Mouse (Mus musculus) CH12.LX (cell line): Measurements from ENCODE around the gene Endod1.

Experiments
- BHLHE40 ChIP-seq: IDR thresholded peaks from 2 replicates; pipeline ENCODE4 v1.6.1; 2011; ENCODE audit warnings: mild to moderate bottlenecking, low read depth, low read length, improper control_type of control experiment
- TBP ChIP-seq: conservative IDR thresholded peaks from 2 replicates; pipeline ENCODE4 v1.6.1; 2011; ENCODE audit warnings: low read depth, low read length, improper control_type of control experiment

- TF ChIP-seq TBP = no peak
- TF ChIP-seq BHLHE40 = no peak
Measured at GRCm38 (mm10) chr9:14388001-14388400, 6.7 kb upstream of the Endod1 start.
